Mouse (Mus musculus) spleen, postnatal 10 days (tissue): ENCODE measurements around the gene Pank1.

Experiments
- DNase-seq, 2 experiments: peaks; one replicate each; pipeline ENCODE4 v3.0.0; 2021 to 2022; ENCODE audit warnings: low spot score in 2 of 2

Pank1 gene

GRCm38 (mm10) chr19:34825946-34826655 lies 53.2 kb downstream of the Pank1 start:
- DNase-seq, result peak in 1 of 2 experiments; percentile 62

- no peak for DNase-seq
Measured at GRCm38 (mm10) chr19:34819577-34820170, 59.6 kb downstream of the Pank1 start.

GRCm38 (mm10) chr19:34815371-34815770 lies 63.9 kb downstream of the Pank1 start:
- DNase-seq, result no peak

GRCm38 (mm10) chr19:34814696-34815095 lies 64.6 kb downstream of the Pank1 start:
- DNase-seq, result no peak

- DNase-seq, result no peak
Measured at GRCm38 (mm10) chr19:34813961-34814360, 65.3 kb downstream of the Pank1 start.

GRCm38 (mm10) chr19:34813533-34813932 lies 65.7 kb downstream of the Pank1 start:
- DNase-seq, result no peak

GRCm38 (mm10) chr19:34812711-34813110 lies 66.5 kb downstream of the Pank1 start:
- no peak for DNase-seq

GRCm38 (mm10) chr19:34807173-34807572 lies 72.1 kb downstream of the Pank1 start:
- peak in 1 of 2 experiments; percentile 30 for DNase-seq

- no peak for DNase-seq
Measured at GRCm38 (mm10) chr19:34805071-34805470, 74.2 kb downstream of the Pank1 start.

- no peak for DNase-seq
Measured at GRCm38 (mm10) chr19:34804531-34804930, 74.7 kb downstream of the Pank1 start.

- DNase-seq, result no peak
Measured at GRCm38 (mm10) chr19:34803396-34803795, 75.9 kb downstream of the Pank1 start.

GRCm38 (mm10) chr19:34799644-34800267 lies 79.5 kb downstream of the Pank1 start:
- DNase-seq, result peak in 1 of 2 experiments; percentile 41

- no peak for DNase-seq
Measured at GRCm38 (mm10) chr19:34796396-34796795, 82.9 kb downstream of the Pank1 start.

GRCm38 (mm10) chr19:34782491-34782890 lies 96.8 kb downstream of the Pank1 start:
- DNase-seq, result no peak

GRCm38 (mm10) chr19:34778993-34779392 lies 100.3 kb downstream of the Pank1 start:
- no peak for DNase-seq

GRCm38 (mm10) chr19:34778098-34778497 lies 101.2 kb downstream of the Pank1 start:
- no peak for DNase-seq

- DNase-seq, result peak in 1 of 2 experiments; percentile 30
Measured at GRCm38 (mm10) chr19:34772775-34773174, 106.5 kb downstream of the Pank1 start.

- no peak for DNase-seq
Measured at GRCm38 (mm10) chr19:34770764-34771163, 108.5 kb downstream of the Pank1 start.

- no peak for DNase-seq
Measured at GRCm38 (mm10) chr19:34758754-34759153, 120.5 kb downstream of the Pank1 start.
